Mouse (Mus musculus) MEL (cell line): ENCODE data around the gene Wwtr1. TPM values are rescaled to one million over a fixed set of nuclear protein-coding genes. Genes with fewer than 3 reads are reported as not detected.

Experiments used
- DNase-seq: peaks from one replicate; pipeline ENCODE4 v3.0.0; 2011; ENCODE audit warnings: low read depth, low spot score
- H3K27ac ChIP-seq: 2 replicates; pipeline ENCODE4 v1.5.1; 2012; ENCODE audit warnings: low read depth, mild to moderate bottlenecking, control low read depth, low read length, moderate library complexity; ENCODE audit not compliant: control insufficient read depth
- H3K27me3 ChIP-seq, 2 experiments: fragments of 150-350 bp in 1 of 2; sonication (generic) in 1 of 2; 2 replicates each; pipeline ENCODE4 v1.6.1; 2012; ENCODE audit warnings: low read length in 2 of 2, mild to moderate bottlenecking in 2 of 2, improper control_type of control experiment in 1 of 2, moderate library complexity in 1 of 2; ENCODE audit not compliant: insufficient read depth in 2 of 2, control insufficient read depth in 1 of 2
- H3K36me3 ChIP-seq, 2 experiments: 2 replicates each; pipeline ENCODE4 v1.6.1; 2012 to 2014; ENCODE audit warnings: low read length in 2 of 2, improper control_type of control experiment in 1 of 2, inconsistent platforms in 1 of 2, mild to moderate bottlenecking in 1 of 2; ENCODE audit not compliant: insufficient read depth in 2 of 2, control insufficient read depth in 1 of 2
- H3K4me1 ChIP-seq, 2 experiments: fragments of 150-350 bp in 1 of 2; sonication (generic) in 1 of 2; 2 replicates each; pipeline ENCODE4 v1.6.1; 2012; ENCODE audit warnings: low read length in 2 of 2, improper control_type of control experiment in 1 of 2, mild to moderate bottlenecking in 1 of 2; ENCODE audit not compliant: insufficient read depth in 2 of 2, control insufficient read depth in 1 of 2
- H3K4me3 ChIP-seq, 2 experiments: fragments of 150-350 bp in 1 of 2; sonication (generic) in 1 of 2; 2 replicates each; pipeline ENCODE4 v1.5.1; 2012; ENCODE audit warnings: low read depth in 2 of 2, low read length in 2 of 2, mild to moderate bottlenecking in 2 of 2, moderate library complexity in 2 of 2, control low read depth in 1 of 2, improper control_type of control experiment in 1 of 2; ENCODE audit not compliant: control insufficient read depth in 1 of 2, insufficient read depth in 1 of 2
- H3K79me2 ChIP-seq: 2 replicates; pipeline ENCODE4 v1.6.1; 2012; ENCODE audit warnings: mild to moderate bottlenecking, low read length, moderate library complexity; ENCODE audit not compliant: control insufficient read depth, poor library complexity, insufficient read depth
- H3K9ac ChIP-seq: 2 replicates; pipeline ENCODE4 v1.6.1; 2012; ENCODE audit warnings: low read depth, mild to moderate bottlenecking, control low read depth, low read length, moderate library complexity; ENCODE audit not compliant: control insufficient read depth, poor library complexity, severe bottlenecking
- H3K9me3 ChIP-seq: fragments of 150-350 bp; sonication (generic); replicated peaks from 2 replicates; pipeline ENCODE4 v1.6.1; 2012; ENCODE audit warnings: mild to moderate bottlenecking, low read length, improper control_type of control experiment, moderate library complexity; ENCODE audit not compliant: insufficient read depth
- BHLHE40 ChIP-seq: IDR thresholded peaks from 2 replicates; pipeline ENCODE4 v1.6.1; 2012; ENCODE audit warnings: low read depth, mild to moderate bottlenecking, inconsistent platforms, low read length, improper control_type of control experiment, borderline replicate concordance
- CTCF ChIP-seq, 3 experiments: IDR thresholded peaks in 2 of 3; conservative IDR thresholded peaks in 1 of 3; 2 replicates each; pipeline ENCODE4 v1.5.1; 2011 to 2012; ENCODE audit warnings: low read length in 3 of 3, low read depth in 2 of 3, mild to moderate bottlenecking in 2 of 3, improper control_type of control experiment in 1 of 3, inconsistent platforms in 1 of 3, mixed read lengths in 1 of 3, moderate library complexity in 1 of 3; ENCODE audit not compliant: control insufficient read depth in 1 of 3, insufficient read depth in 1 of 3, poor library complexity in 1 of 3, severe bottlenecking in 1 of 3
- EP300 ChIP-seq, 2 experiments: IDR thresholded peaks; 2 replicates each; pipeline ENCODE4 v1.6.1; 2011; ENCODE audit warnings: improper control_type of control experiment in 2 of 2, low read length in 2 of 2, low read depth in 1 of 2, mild to moderate bottlenecking in 1 of 2
- GABPA ChIP-seq: IDR thresholded peaks from 2 replicates; pipeline ENCODE4 v1.6.1; 2012; ENCODE audit warnings: low read depth, mild to moderate bottlenecking, inconsistent platforms, low read length, improper control_type of control experiment, moderate library complexity
- MAFK ChIP-seq: IDR thresholded peaks from 2 replicates; pipeline ENCODE4 v1.6.1; 2011; ENCODE audit warnings: low read depth, mild to moderate bottlenecking, low read length, improper control_type of control experiment, borderline replicate concordance
- MAX ChIP-seq: IDR thresholded peaks from 2 replicates; pipeline ENCODE4 v1.6.1; 2011; ENCODE audit warnings: low read length, improper control_type of control experiment
- MEF2A ChIP-seq: IDR thresholded peaks from 2 replicates; pipeline ENCODE4 v1.6.1; 2014; ENCODE audit warnings: low read depth, mild to moderate bottlenecking, inconsistent platforms, low read length, improper control_type of control experiment; ENCODE audit not compliant: poor library complexity, insufficient replicate concordance, severe bottlenecking; ENCODE audit errors: extremely low read depth
- MYB ChIP-seq: IDR thresholded peaks from 2 replicates; pipeline ENCODE4 v1.6.1; 2011; ENCODE audit warnings: mild to moderate bottlenecking, low read depth, low read length, improper control_type of control experiment
- NRF1 ChIP-seq: IDR thresholded peaks from 2 replicates; pipeline ENCODE4 v1.6.1; 2014; ENCODE audit warnings: low read depth, mild to moderate bottlenecking, inconsistent platforms, low read length, improper control_type of control experiment, moderate library complexity; ENCODE audit not compliant: poor library complexity, insufficient read depth, severe bottlenecking
- RAD21 ChIP-seq: IDR thresholded peaks from 2 replicates; pipeline ENCODE4 v1.6.1; 2011; ENCODE audit warnings: mild to moderate bottlenecking, low read depth, low read length, improper control_type of control experiment
- RCOR1 ChIP-seq: IDR thresholded peaks from 2 replicates; pipeline ENCODE4 v1.6.1; 2012; ENCODE audit warnings: low read depth, mild to moderate bottlenecking, inconsistent platforms, low read length, improper control_type of control experiment
- SIN3A ChIP-seq: IDR thresholded peaks from 2 replicates; pipeline ENCODE4 v1.6.1; 2012; ENCODE audit warnings: low read length, improper control_type of control experiment, inconsistent platforms
- TAL1 ChIP-seq: IDR thresholded peaks from 2 replicates; pipeline ENCODE4 v1.6.1; 2012; ENCODE audit warnings: mild to moderate bottlenecking, inconsistent platforms, low read length, moderate library complexity, mixed read lengths
- TBP ChIP-seq: IDR thresholded peaks from 2 replicates; pipeline ENCODE4 v1.8.0; 2011; ENCODE audit warnings: low read depth, low read length, improper control_type of control experiment
- TCF12 ChIP-seq: IDR thresholded peaks from 2 replicates; pipeline ENCODE4 v1.6.1; 2014; ENCODE audit warnings: low read depth, mild to moderate bottlenecking, inconsistent platforms, low read length, improper control_type of control experiment, moderate library complexity
- USF1 ChIP-seq: IDR thresholded peaks from 2 replicates; pipeline ENCODE4 v1.6.1; 2014; ENCODE audit warnings: low read depth, mild to moderate bottlenecking, inconsistent platforms, low read length, improper control_type of control experiment, moderate library complexity
- ZC3H11A ChIP-seq: IDR thresholded peaks from 2 replicates; pipeline ENCODE4 v1.6.1; 2012; ENCODE audit warnings: low read depth, mild to moderate bottlenecking, inconsistent platforms, low read length, improper control_type of control experiment
- ZMIZ1 ChIP-seq: IDR thresholded peaks from 2 replicates; pipeline ENCODE4 v1.6.1; 2012; ENCODE audit warnings: low read depth, mild to moderate bottlenecking, inconsistent platforms, low read length, improper control_type of control experiment, moderate library complexity
- ZNF384 ChIP-seq: IDR thresholded peaks from 2 replicates; pipeline ENCODE4 v1.6.1; 2012; ENCODE audit warnings: low read depth, mild to moderate bottlenecking, inconsistent platforms, low read length, improper control_type of control experiment
- polyA plus RNA-seq, 2 experiments: library from polyadenylated mRNA; stranded (reverse) in 1 of 2; unstranded in 1 of 2; fragments of >175 nt in 1 of 2; fragments of >200 nt in 1 of 2; gene quantifications; 2 replicates each; pipeline versions ENCODE4 v1.2.1 to v1.2.4; 2012; ENCODE audit warnings: low replicate concordance in 2 of 2, low read depth in 1 of 2; ENCODE audit not compliant: insufficient read length in 2 of 2, insufficient read depth in 1 of 2, missing spikeins in 1 of 2
- total RNA-seq: library from RNA; depleted of rRNA; stranded (reverse); fragments of 300-350 nt; gene quantifications from 2 replicates; pipeline ENCODE4 v1.2.3, GENCODE M21; 2012

Wwtr1 gene
- total and polyA plus RNA-seq, 3 experiments, result not detected

DNA sequence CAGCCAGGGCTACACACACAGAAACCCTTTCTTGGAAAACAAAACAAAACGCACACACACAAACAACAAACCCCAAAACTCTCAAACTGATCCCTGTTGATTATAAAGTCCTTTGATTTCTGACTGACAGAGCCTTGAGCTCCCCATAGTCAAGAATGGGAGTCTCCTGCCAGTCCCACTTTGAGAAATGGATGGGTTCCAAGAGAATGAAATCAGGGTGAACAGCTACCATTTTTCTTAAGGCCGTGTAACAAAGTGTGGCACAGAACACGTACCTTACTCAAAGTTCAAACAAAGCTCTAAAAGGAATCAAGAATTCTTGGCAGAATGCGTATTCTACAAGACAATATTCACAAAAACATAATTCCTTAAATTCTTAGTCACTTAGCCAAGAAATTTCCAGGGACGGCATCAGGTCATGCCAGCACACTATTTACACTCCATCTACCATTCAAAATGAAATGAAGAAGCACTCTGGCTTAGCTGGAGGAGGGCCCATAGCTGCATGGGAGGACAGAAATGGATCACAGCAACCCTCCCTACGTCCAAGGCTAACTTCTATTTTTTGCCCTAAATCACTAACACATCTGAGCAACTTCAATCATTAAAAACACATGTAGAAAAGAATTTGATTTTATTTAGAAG lies 3.3 kb downstream of the Wwtr1 start:
- H3K36me3 ChIP-seq, result no peaks in the 10 kb centered on the region
- H3K4me3 ChIP-seq, result no peak overlapping the region
- no peak for TF ChIP-seq CTCF (IDR thresholded peaks at IDR 0.05 in 2 of 3, conservative IDR thresholded peaks at IDR 0.05 in 1 of 3; ENCODE audit: control insufficient read depth in 1 of 3, insufficient read depth in 1 of 3, low read depth in 2 of 3, low read length in 3 of 3, poor library complexity in 1 of 3, severe bottlenecking in 1 of 3)
- no peak for TF ChIP-seq TBP
- no peak for TF ChIP-seq ZC3H11A
- TF ChIP-seq TAL1, result no peak
- TF ChIP-seq MAFK, result no peak
- no peak for TF ChIP-seq BHLHE40
- TF ChIP-seq ZNF384, result no peak
- DNase-seq, result no peak
- no peaks in the 10 kb centered on the region for H3K9me3 ChIP-seq
- no peak overlapping the region for H3K27ac ChIP-seq
- no peaks in the 10 kb centered on the region for H3K79me2 ChIP-seq
- no peaks in the 10 kb centered on the region for H3K4me1 ChIP-seq
- H3K27me3 ChIP-seq, result peaks cover 0 to 3% of the 10 kb centered on the region in 2 experiments; a peak in 1 of 4 replicates
- H3K9ac ChIP-seq, result no peak overlapping the region

DNA sequence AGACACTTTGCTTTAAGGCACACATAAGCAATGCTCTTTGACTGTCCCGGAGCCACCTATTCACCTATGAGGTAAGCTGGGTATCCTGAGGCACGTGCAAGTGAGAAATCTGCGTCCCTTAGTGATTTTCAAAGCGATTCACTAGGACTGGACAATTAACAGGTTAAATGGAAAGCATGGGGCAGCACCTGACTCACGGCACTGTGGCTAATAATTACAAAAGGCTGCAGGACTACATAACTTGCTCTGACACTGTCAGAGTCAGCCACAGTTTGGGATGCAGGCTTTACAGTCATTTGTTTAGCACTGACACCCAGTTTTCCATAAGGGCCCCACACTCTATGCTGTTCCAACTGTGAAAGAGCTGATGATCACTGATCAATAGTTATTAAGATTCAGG lies 9.1 kb downstream of the Wwtr1 start:
- H3K9ac ChIP-seq, result no peak overlapping the region
- H3K27me3 ChIP-seq, result no peaks in the 10 kb centered on the region
- H3K4me1 ChIP-seq, result no peaks in the 10 kb centered on the region
- H3K27ac ChIP-seq, result no peak overlapping the region
- no peak overlapping the region for H3K4me3 ChIP-seq
- H3K36me3 ChIP-seq, result no peaks in the 10 kb centered on the region
- no peaks in the 10 kb centered on the region for H3K9me3 ChIP-seq
- H3K79me2 ChIP-seq, result no peaks in the 10 kb centered on the region
- no peak for DNase-seq
- no peak for TF ChIP-seq MAX
- TF ChIP-seq MEF2A, result no peak
- TF ChIP-seq MYB, result no peak
- no peak for TF ChIP-seq RCOR1
- TF ChIP-seq USF1, result no peak

DNA sequence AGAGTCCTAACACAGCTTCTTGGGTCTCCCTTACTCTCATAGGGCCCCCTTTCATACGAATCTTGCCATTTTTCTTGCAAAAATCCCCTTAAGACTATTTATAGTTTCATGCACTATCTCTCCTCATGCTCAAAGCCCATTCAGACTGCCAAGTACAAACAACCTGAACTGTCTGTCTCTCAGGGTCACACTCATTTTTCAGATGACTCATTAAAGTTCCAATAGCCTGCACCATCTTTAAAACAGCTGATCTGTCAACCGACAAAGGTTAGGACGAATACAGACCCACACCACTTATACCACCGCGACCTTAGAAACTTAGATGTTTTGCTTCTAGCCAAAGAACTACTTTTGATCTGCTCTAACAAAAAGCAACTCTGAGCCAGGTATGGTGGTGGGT lies 12.1 kb downstream of the Wwtr1 start:
- Histone ChIP-seq H3K79me2 (no peaks in the 10 kb centered on the region), H3K4me3 (no peak overlapping the region), H3K36me3 (no peaks in the 10 kb centered on the region), H3K27me3 (no peaks in the 10 kb centered on the region), H3K27ac (no peak overlapping the region), H3K4me1 (no peaks in the 10 kb centered on the region), H3K9me3 (no peaks in the 10 kb centered on the region), H3K9ac (no peak overlapping the region)
- TF ChIP-seq RAD21 (no peak), NRF1 (no peak), ZNF384 (no peak), ZMIZ1 (no peak), TCF12 (no peak), SIN3A (no peak), EP300 (IDR thresholded peaks at IDR 0.05; ENCODE audit: low read depth in 1 of 2, low read length in 2 of 2) (no peak), GABPA (no peak)
- DNase-seq, result no peak
